Mouse (Mus musculus) MEL (cell line): ENCODE measurements around the gene Khdc1a. TPM values are rescaled to one million over a fixed set of nuclear protein-coding genes. Genes with fewer than 3 reads are reported as not detected.

Experiments used
- DNase-seq: peaks from one replicate; pipeline ENCODE4 v3.0.0; 2011; ENCODE audit warnings: low read depth, low spot score
- H3K27ac ChIP-seq: 2 replicates; pipeline ENCODE4 v1.5.1; 2012; ENCODE audit warnings: low read depth, mild to moderate bottlenecking, control low read depth, low read length, moderate library complexity; ENCODE audit not compliant: control insufficient read depth
- H3K27me3 ChIP-seq, 2 experiments: fragments of 150-350 bp in 1 of 2; sonication (generic) in 1 of 2; 2 replicates each; pipeline ENCODE4 v1.6.1; 2012; ENCODE audit warnings: low read length in 2 of 2, mild to moderate bottlenecking in 2 of 2, improper control_type of control experiment in 1 of 2, moderate library complexity in 1 of 2; ENCODE audit not compliant: insufficient read depth in 2 of 2, control insufficient read depth in 1 of 2
- H3K36me3 ChIP-seq, 2 experiments: 2 replicates each; pipeline ENCODE4 v1.6.1; 2012 to 2014; ENCODE audit warnings: low read length in 2 of 2, improper control_type of control experiment in 1 of 2, inconsistent platforms in 1 of 2, mild to moderate bottlenecking in 1 of 2; ENCODE audit not compliant: insufficient read depth in 2 of 2, control insufficient read depth in 1 of 2
- H3K4me1 ChIP-seq, 2 experiments: fragments of 150-350 bp in 1 of 2; sonication (generic) in 1 of 2; 2 replicates each; pipeline ENCODE4 v1.6.1; 2012; ENCODE audit warnings: low read length in 2 of 2, improper control_type of control experiment in 1 of 2, mild to moderate bottlenecking in 1 of 2; ENCODE audit not compliant: insufficient read depth in 2 of 2, control insufficient read depth in 1 of 2
- H3K4me3 ChIP-seq, 2 experiments: fragments of 150-350 bp in 1 of 2; sonication (generic) in 1 of 2; 2 replicates each; pipeline ENCODE4 v1.5.1; 2012; ENCODE audit warnings: low read depth in 2 of 2, low read length in 2 of 2, mild to moderate bottlenecking in 2 of 2, moderate library complexity in 2 of 2, control low read depth in 1 of 2, improper control_type of control experiment in 1 of 2; ENCODE audit not compliant: control insufficient read depth in 1 of 2, insufficient read depth in 1 of 2
- H3K79me2 ChIP-seq: 2 replicates; pipeline ENCODE4 v1.6.1; 2012; ENCODE audit warnings: mild to moderate bottlenecking, low read length, moderate library complexity; ENCODE audit not compliant: control insufficient read depth, poor library complexity, insufficient read depth
- H3K9ac ChIP-seq: 2 replicates; pipeline ENCODE4 v1.6.1; 2012; ENCODE audit warnings: low read depth, mild to moderate bottlenecking, control low read depth, low read length, moderate library complexity; ENCODE audit not compliant: control insufficient read depth, poor library complexity, severe bottlenecking
- H3K9me3 ChIP-seq: fragments of 150-350 bp; sonication (generic); replicated peaks from 2 replicates; pipeline ENCODE4 v1.6.1; 2012; ENCODE audit warnings: mild to moderate bottlenecking, low read length, improper control_type of control experiment, moderate library complexity; ENCODE audit not compliant: insufficient read depth
- BHLHE40 ChIP-seq: IDR thresholded peaks from 2 replicates; pipeline ENCODE4 v1.6.1; 2012; ENCODE audit warnings: low read depth, mild to moderate bottlenecking, inconsistent platforms, low read length, improper control_type of control experiment, borderline replicate concordance
- CHD1 ChIP-seq: IDR thresholded peaks from 2 replicates; pipeline ENCODE4 v1.6.1; 2012; ENCODE audit warnings: low read depth, mild to moderate bottlenecking, inconsistent platforms, low read length, improper control_type of control experiment
- CTCF ChIP-seq, 3 experiments: IDR thresholded peaks in 2 of 3; conservative IDR thresholded peaks in 1 of 3; 2 replicates each; pipeline ENCODE4 v1.5.1; 2011 to 2012; ENCODE audit warnings: low read length in 3 of 3, low read depth in 2 of 3, mild to moderate bottlenecking in 2 of 3, improper control_type of control experiment in 1 of 3, inconsistent platforms in 1 of 3, mixed read lengths in 1 of 3, moderate library complexity in 1 of 3; ENCODE audit not compliant: control insufficient read depth in 1 of 3, insufficient read depth in 1 of 3, poor library complexity in 1 of 3, severe bottlenecking in 1 of 3
- ELF1 ChIP-seq: IDR thresholded peaks from 2 replicates; pipeline ENCODE4 v1.6.1; 2014; ENCODE audit warnings: low read depth, mild to moderate bottlenecking, inconsistent platforms, low read length, improper control_type of control experiment, moderate library complexity
- EP300 ChIP-seq, 2 experiments: IDR thresholded peaks; 2 replicates each; pipeline ENCODE4 v1.6.1; 2011; ENCODE audit warnings: improper control_type of control experiment in 2 of 2, low read length in 2 of 2, low read depth in 1 of 2, mild to moderate bottlenecking in 1 of 2
- GABPA ChIP-seq: IDR thresholded peaks from 2 replicates; pipeline ENCODE4 v1.6.1; 2012; ENCODE audit warnings: low read depth, mild to moderate bottlenecking, inconsistent platforms, low read length, improper control_type of control experiment, moderate library complexity
- GATA1 ChIP-seq: IDR thresholded peaks from 2 replicates; pipeline ENCODE4 v1.6.1; 2011; ENCODE audit warnings: low read depth, low read length, improper control_type of control experiment
- HCFC1 ChIP-seq: IDR thresholded peaks from 2 replicates; pipeline ENCODE4 v1.6.1; 2012; ENCODE audit warnings: low read depth, mild to moderate bottlenecking, inconsistent platforms, low read length, improper control_type of control experiment, moderate library complexity
- JUND ChIP-seq: IDR thresholded peaks from 2 replicates; pipeline ENCODE4 v1.6.1; 2011; ENCODE audit warnings: low read depth, mild to moderate bottlenecking, improper control_type of control experiment, low read length
- MAFK ChIP-seq: IDR thresholded peaks from 2 replicates; pipeline ENCODE4 v1.6.1; 2011; ENCODE audit warnings: low read depth, mild to moderate bottlenecking, low read length, improper control_type of control experiment, borderline replicate concordance
- MYB ChIP-seq: IDR thresholded peaks from 2 replicates; pipeline ENCODE4 v1.6.1; 2011; ENCODE audit warnings: mild to moderate bottlenecking, low read depth, low read length, improper control_type of control experiment
- NELFE ChIP-seq: IDR thresholded peaks from 2 replicates; pipeline ENCODE4 v1.6.1; 2011; ENCODE audit warnings: low read depth, low read length, improper control_type of control experiment
- NRF1 ChIP-seq: IDR thresholded peaks from 2 replicates; pipeline ENCODE4 v1.6.1; 2014; ENCODE audit warnings: low read depth, mild to moderate bottlenecking, inconsistent platforms, low read length, improper control_type of control experiment, moderate library complexity; ENCODE audit not compliant: poor library complexity, insufficient read depth, severe bottlenecking
- RAD21 ChIP-seq: IDR thresholded peaks from 2 replicates; pipeline ENCODE4 v1.6.1; 2011; ENCODE audit warnings: mild to moderate bottlenecking, low read depth, low read length, improper control_type of control experiment
- SIN3A ChIP-seq: IDR thresholded peaks from 2 replicates; pipeline ENCODE4 v1.6.1; 2012; ENCODE audit warnings: low read length, improper control_type of control experiment, inconsistent platforms
- TAL1 ChIP-seq: IDR thresholded peaks from 2 replicates; pipeline ENCODE4 v1.6.1; 2012; ENCODE audit warnings: mild to moderate bottlenecking, inconsistent platforms, low read length, moderate library complexity, mixed read lengths
- USF1 ChIP-seq: IDR thresholded peaks from 2 replicates; pipeline ENCODE4 v1.6.1; 2014; ENCODE audit warnings: low read depth, mild to moderate bottlenecking, inconsistent platforms, low read length, improper control_type of control experiment, moderate library complexity
- USF2 ChIP-seq, 2 experiments: IDR thresholded peaks; 2 replicates each; pipeline ENCODE4 v1.6.1; 2011 to 2012; ENCODE audit warnings: improper control_type of control experiment in 2 of 2, low read length in 2 of 2, borderline replicate concordance in 1 of 2, inconsistent platforms in 1 of 2, low read depth in 1 of 2, mild to moderate bottlenecking in 1 of 2; ENCODE audit not compliant: insufficient read depth in 1 of 2
- ZMIZ1 ChIP-seq: IDR thresholded peaks from 2 replicates; pipeline ENCODE4 v1.6.1; 2012; ENCODE audit warnings: low read depth, mild to moderate bottlenecking, inconsistent platforms, low read length, improper control_type of control experiment, moderate library complexity
- polyA plus RNA-seq, 2 experiments: library from polyadenylated mRNA; stranded (reverse) in 1 of 2; unstranded in 1 of 2; fragments of >175 nt in 1 of 2; fragments of >200 nt in 1 of 2; gene quantifications; 2 replicates each; pipeline versions ENCODE4 v1.2.1 to v1.2.4; 2012; ENCODE audit warnings: low replicate concordance in 2 of 2, low read depth in 1 of 2; ENCODE audit not compliant: insufficient read length in 2 of 2, insufficient read depth in 1 of 2, missing spikeins in 1 of 2
- total RNA-seq: library from RNA; depleted of rRNA; stranded (reverse); fragments of 300-350 nt; gene quantifications from 2 replicates; pipeline ENCODE4 v1.2.3, GENCODE M21; 2012

Gene Khdc1a
- total and polyA plus RNA-seq, 3 experiments: 0.08 TPM; not detected in 2

GRCm38 (mm10) chr1:21321656-21322055, 27.8 kb upstream of the Khdc1a start:
- Histone ChIP-seq H3K4me1 (peaks cover 7 to 17% of the 10 kb centered on the region in 2 experiments), H3K27ac (no peak overlapping the region), H3K36me3 (peaks cover 0 to 17% of the 10 kb centered on the region in 2 experiments; a peak in 2 of 4 replicates), H3K79me2 (no peaks in the 10 kb centered on the region), H3K4me3 (no peak overlapping the region), H3K9ac (no peak overlapping the region), H3K9me3 (no peaks in the 10 kb centered on the region), H3K27me3 (no peaks in the 10 kb centered on the region)
- DNase-seq: no peak
- TF ChIP-seq ZMIZ1 (no peak), NRF1 (no peak), USF1 (peak; percentile 42; the same call in 1 of the 2 replicates)

- Histone ChIP-seq H3K9me3 (no peaks in the 10 kb centered on the region), H3K27ac (no peak overlapping the region), H3K4me1 (peaks cover 7 to 10% of the 10 kb centered on the region in 2 experiments), H3K36me3 (peaks cover 0 to 9% of the 10 kb centered on the region in 2 experiments; a peak in 2 of 4 replicates), H3K79me2 (no peaks in the 10 kb centered on the region), H3K9ac (no peak overlapping the region), H3K4me3 (no peak overlapping the region), H3K27me3 (no peaks in the 10 kb centered on the region)
- no peak for DNase-seq
- TF ChIP-seq CHD1 (no peak), RAD21 (no peak), HCFC1 (no peak), BHLHE40 (no peak), MAFK (no peak), ELF1 (no peak), MYB (no peak), CTCF (IDR thresholded peaks at IDR 0.05 in 2 of 3, conservative IDR thresholded peaks at IDR 0.05 in 1 of 3; ENCODE audit: control insufficient read depth in 1 of 3, insufficient read depth in 1 of 3, low read depth in 2 of 3, low read length in 3 of 3, poor library complexity in 1 of 3, severe bottlenecking in 1 of 3) (no peak), GATA1 (no peak), USF2 (IDR thresholded peaks at IDR 0.05; ENCODE audit: borderline replicate concordance in 1 of 2, insufficient read depth in 1 of 2, low read depth in 1 of 2, low read length in 2 of 2) (no peak), TAL1 (no peak), NRF1 (no peak), JUND (no peak), GABPA (no peak), NELFE (no peak), SIN3A (no peak), EP300 (IDR thresholded peaks at IDR 0.05; ENCODE audit: low read depth in 1 of 2, low read length in 2 of 2) (no peak)
- TF ChIP-seq, all 39 proteins: peak for 0
Observed at GRCm38 (mm10) chr1:21323996-21324574, 25.4 kb upstream of the Khdc1a start.
